Mouse (Mus musculus): Measurements from ENCODE around the gene Il23r. TPM values are rescaled to one million over a fixed set of nuclear protein-coding genes. Genes with fewer than 3 reads are reported as not detected.

Il23r gene
- total RNA-seq, 2 experiments from 2014 or later, result not detected

DNA sequence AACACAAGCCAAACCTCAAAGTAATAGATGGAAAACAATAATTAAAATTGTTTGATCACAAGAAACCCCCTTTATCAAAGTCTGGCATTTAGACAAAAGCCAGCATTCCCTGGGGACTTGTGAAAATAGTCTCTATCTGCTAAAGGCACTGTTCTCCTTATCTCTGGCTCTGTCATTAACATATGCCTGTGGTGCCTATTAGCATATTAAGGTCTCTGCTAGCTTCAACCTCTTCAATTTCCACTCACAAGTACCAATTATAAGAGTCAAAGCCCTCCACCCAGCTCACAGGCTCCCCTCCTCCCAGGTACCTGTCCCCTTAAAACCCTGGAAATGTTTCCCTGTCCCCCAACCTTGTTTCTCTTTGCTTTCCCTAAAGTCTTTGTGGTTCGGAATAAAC is 20.4 kb downstream of the Il23r start:
- intact Hi-C loops (cut with DNase I), result no loop called here
- TF ChIP-seq CTCF (IDR thresholded peaks at IDR 0.05), result no peak

DNA sequence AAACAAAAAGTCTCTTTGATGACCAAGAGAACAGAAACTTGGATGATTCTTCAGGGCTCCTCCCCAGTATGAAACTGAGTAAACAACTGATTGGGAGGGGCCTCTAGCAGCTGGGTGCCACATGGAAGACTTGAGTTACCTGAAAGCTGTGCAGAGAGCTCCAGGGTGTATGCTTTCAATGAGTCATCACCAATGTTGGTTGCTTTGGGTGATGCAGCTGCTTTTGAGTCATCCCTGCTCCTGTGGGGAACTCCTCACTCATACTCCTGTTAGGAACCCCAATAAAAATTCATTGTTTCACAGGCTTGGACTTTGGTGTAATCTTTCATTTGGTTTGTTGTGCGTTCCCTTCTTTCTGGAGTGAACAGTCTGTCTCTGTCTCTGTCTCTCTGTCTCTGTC is 32.2 kb downstream of the Il23r start:
- Histone ChIP-seq H3K4me3 (no peak overlapping the region), H3K27ac (no peak overlapping the region)
- intact Hi-C loops (cut with DNase I), result no loop called here
- no peak for DNase-seq (ENCODE audit: extremely low spot score in 1 of 2, low spot score in 2 of 2)
- no peak for TF ChIP-seq CTCF (IDR thresholded peaks at IDR 0.05)

More for the DNA sequence above, 20.4 kb downstream of the Il23r start:
- Histone ChIP-seq H3K4me3 (no peak overlapping the region), H3K27ac (no peak overlapping the region)
- DNase-seq (ENCODE audit: extremely low spot score in 1 of 2, low spot score in 2 of 2), result no peak

DNA sequence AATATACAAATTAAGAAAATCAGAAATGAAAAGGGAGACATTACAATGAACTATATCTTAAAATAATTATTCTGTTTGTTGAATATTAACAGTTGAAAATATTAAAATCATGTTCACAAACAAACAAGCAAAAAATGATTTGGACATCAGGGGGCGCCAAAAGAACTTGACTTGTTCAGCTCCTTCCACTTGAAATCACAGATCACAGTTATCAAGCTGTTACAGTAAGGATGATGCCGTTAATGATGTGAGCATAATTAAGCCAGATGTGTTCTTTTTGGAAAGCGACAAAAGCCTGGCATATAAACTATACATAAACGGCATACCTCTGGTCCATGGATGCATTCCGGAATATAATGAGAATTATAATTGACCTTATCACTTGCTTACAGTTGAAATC is 40.3 kb downstream of the Il23r start:
- TF ChIP-seq CTCF (IDR thresholded peaks at IDR 0.05), result peak; percentile 56
- H3K4me3 ChIP-seq, result no peak overlapping the region
- H3K27ac ChIP-seq, result no peak overlapping the region
- DNase-seq (ENCODE audit: extremely low spot score in 1 of 2, low spot score in 2 of 2), result peak; percentile 13 to 22
- intact Hi-C loops (cut with DNase I), result loop anchor here (2.0 to 5.0 kb wide), 3 partner anchors 81 to 361 kb away; no protein-coding TSS in a partner anchor

DNA sequence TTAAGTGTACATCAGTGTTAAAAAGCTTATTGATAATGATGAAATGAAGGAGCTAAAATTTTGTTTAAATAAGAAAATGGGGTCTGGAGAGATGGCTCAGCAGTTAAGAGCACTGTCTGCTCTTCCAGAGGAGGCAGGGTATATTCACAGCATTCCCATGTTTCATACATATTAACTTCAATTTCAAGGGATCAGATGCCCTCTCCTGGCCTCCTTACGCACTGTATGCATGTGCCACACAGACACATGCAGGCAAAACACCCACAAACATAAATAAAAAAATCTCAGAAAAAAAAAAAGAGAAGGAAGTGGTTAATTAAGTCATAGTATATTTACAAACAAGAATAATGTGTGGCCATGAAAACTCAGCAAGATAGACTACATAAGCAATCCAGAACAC is 45.8 kb downstream of the Il23r start:
- DNase-seq (ENCODE audit: extremely low spot score in 1 of 2, low spot score in 2 of 2), result no peak
- no peak overlapping the region for H3K4me3 ChIP-seq
- no peak; the same call in 1 of the 2 replicates for TF ChIP-seq CTCF (IDR thresholded peaks at IDR 0.05)
- intact Hi-C loops (cut with DNase I), result no loop called here
- no peak overlapping the region for H3K27ac ChIP-seq

DNA sequence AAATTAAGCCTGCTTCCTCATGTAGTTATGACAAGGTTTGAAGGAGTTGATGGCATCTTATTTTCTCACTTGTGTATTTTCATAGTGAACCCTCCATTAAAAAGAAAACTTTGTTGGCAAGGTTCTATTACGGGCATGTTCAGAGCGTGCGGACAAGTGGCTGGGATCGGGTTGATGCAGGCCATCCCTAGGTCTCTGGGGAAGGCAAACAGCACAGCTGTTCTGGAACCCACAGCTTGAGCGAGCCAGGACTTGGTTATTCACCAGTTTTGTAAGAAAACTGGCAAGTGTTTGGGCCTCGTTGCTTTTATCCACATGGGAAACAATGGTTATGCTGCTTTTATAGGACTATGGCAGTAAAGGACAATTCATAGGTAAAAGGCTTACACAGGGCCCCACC is 48.5 kb downstream of the Il23r start:
- H3K4me3 ChIP-seq, result no peak overlapping the region
- TF ChIP-seq CTCF (IDR thresholded peaks at IDR 0.05), result no peak
- no peak overlapping the region for H3K27ac ChIP-seq
- DNase-seq (ENCODE audit: extremely low spot score in 1 of 2, low spot score in 2 of 2), result no peak
- intact Hi-C loops (cut with DNase I), result no loop called here

DNA sequence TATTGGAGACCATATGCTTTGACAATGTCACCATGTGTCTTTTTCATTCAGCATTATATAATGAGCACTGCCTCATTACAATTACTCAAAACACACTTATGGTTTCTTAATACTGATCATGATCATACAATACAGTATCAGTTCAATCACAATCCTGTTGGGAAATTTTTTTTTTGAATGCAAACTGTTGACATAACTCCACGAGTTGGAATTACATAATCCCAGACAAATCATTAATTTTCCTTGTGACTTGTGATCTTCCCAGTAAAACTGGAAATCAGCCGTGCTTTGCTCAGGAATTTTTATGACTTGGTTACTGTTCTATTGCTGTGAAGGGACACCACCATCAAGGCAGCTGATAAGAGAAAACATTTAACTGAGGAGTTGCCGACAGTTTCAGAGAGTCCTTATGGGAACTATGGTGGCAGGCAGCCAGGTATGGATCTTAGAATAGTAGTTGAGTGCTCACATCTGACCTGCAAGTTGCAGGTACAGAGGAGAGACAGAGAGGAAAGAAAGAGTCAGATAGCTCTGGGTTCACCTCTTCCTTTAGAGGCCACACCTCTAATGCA is 53.8 kb downstream of the Il23r start:
- no peak for TF ChIP-seq CTCF (IDR thresholded peaks at IDR 0.05)
- no peak overlapping the region for H3K4me3 ChIP-seq
- intact Hi-C loops (cut with DNase I), result loop anchor here (2.0 to 5.0 kb wide), 2 partner anchors 241 to 269 kb away; no protein-coding TSS in a partner anchor
- no peak for DNase-seq (ENCODE audit: extremely low spot score in 1 of 2, low spot score in 2 of 2)
- no peak overlapping the region for H3K27ac ChIP-seq

DNA sequence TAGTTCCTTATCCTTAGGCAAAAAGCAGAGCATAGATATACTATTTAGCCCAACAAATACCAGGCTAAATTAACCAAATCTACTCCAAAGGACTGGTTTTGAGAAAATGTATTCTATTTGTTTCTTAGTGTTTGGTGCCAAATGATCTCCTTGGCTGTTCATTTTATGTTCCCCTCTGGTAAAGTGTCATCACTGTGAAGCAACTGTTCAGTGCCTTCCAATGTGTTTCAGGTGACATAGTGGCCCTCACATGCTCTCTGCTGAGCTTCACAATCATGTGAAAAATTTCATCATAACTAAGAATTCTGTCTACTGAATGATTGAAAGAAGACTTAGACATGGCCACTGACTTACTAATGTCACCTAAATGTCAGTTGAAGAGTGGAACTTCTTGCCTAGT is 54.6 kb downstream of the Il23r start:
- Histone ChIP-seq H3K27ac (no peak overlapping the region), H3K4me3 (no peak overlapping the region)
- intact Hi-C loops (cut with DNase I), result loop anchor here (2.0 to 5.0 kb wide), 2 partner anchors 240 to 268 kb away; no protein-coding TSS in a partner anchor
- DNase-seq (ENCODE audit: extremely low spot score in 1 of 2, low spot score in 2 of 2), result no peak
- TF ChIP-seq CTCF (IDR thresholded peaks at IDR 0.05), result no peak

DNA sequence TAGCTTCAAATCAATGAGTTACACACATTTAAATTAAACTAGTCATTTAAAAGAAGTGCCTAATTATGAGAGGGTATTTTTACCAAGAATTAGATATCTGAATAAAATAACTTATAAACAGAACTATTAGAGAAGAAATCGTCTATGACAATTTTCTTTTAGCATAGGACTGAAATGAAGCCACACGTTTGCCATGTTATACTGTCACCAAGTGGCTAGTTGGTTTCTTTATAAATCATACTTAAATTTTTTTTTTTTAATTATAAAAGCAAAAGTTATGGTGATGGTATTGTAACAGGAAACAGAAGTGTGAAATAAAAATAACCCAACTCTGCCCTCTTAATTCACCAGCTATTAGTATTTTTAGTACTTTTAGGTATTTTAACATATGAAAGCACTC is 55.4 kb downstream of the Il23r start:
- DNase-seq (ENCODE audit: extremely low spot score in 1 of 2, low spot score in 2 of 2), result no peak
- peak; percentile 42 for TF ChIP-seq CTCF (IDR thresholded peaks at IDR 0.05)
- H3K27ac ChIP-seq, result no peak overlapping the region
- H3K4me3 ChIP-seq, result no peak overlapping the region
- intact Hi-C loops (cut with DNase I), result loop anchor here (2.0 to 5.0 kb wide), 2 partner anchors 239 to 267 kb away; no protein-coding TSS in a partner anchor

DNA sequence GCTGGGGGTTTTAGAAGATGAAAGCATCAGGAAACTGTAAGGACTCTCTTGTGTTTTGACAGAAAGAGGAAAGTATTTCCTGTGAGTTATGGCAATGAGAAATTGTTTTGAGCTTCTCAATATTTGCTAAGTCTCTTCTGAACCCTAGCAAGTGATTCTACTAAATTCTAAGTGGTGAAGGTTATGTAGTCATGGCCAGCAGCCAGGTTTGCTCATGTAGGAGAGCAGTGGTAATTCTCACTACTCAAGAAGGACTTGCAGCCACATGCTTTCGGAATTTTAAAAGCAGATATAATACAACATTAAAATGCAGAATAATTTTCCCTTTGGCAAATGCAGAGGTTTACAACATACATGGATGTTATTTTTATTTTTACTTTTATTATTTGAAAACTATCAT is 55.9 kb downstream of the Il23r start:
- Histone ChIP-seq H3K4me3 (no peak overlapping the region), H3K27ac (no peak overlapping the region)
- no peak for DNase-seq (ENCODE audit: extremely low spot score in 1 of 2, low spot score in 2 of 2)
- TF ChIP-seq CTCF (IDR thresholded peaks at IDR 0.05), result no peak
- intact Hi-C loops (cut with DNase I), result loop anchor here (2.0 to 5.0 kb wide), 2 partner anchors 238 to 267 kb away; no protein-coding TSS in a partner anchor

DNA sequence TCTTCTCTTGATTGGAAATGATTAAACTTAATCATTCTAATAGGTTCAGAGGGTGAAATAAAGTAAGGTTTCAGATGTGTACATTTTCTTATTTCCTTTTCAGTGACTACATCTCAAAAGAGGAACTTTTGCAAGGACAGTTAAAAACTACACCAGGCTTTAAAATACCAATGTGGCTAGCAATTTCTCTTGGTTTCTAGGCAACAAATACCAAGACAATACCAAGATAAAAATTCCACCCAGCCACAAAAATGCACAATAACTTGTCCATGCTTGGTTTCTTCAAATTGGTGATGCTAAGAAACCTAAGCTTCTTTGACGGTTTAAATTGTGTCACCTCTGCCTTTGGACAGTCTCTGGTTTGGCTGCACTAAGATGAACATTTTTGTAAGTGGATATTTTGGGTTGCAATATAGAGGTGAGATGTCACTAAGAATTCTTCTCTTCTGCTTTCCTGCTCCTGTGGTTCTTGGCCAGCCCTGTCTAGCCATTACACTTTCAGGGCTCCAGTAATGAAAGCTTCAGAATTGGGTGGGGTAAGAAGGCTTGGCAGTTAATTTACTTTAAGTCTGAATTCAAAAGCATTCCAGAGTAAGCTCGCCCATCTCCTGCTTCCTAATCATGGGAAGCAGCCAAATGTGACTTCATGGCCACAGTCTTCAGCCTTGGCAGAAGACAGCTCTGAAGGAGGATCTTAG is 56.8 kb downstream of the Il23r start:
- TF ChIP-seq CTCF (IDR thresholded peaks at IDR 0.05), result no peak
- Histone ChIP-seq H3K4me3 (no peak overlapping the region), H3K27ac (no peak overlapping the region)
- DNase-seq (ENCODE audit: extremely low spot score in 1 of 2, low spot score in 2 of 2), result no peak
- intact Hi-C loops (cut with DNase I), result loop anchor here (5.0 kb wide), 1 partner anchor 238 kb away; no protein-coding TSS in a partner anchor

DNA sequence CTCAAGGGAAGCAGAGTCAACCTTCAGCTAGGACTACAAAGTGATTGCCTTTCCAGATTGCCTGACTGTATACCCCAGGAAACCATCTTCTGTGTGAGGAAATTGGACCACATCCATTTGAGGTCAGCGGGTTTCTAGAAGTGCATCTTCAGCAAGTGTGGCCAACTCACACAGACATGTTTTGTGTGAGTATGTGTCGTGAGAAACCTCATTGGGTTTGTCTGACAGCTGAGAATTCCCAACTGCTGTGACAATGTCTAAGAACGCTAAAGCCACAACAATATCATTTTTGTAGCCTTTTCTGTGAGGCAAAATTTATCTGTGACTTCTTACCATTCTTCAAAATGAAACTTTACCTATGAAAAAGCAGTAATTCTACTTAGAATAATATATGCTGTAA is 59.8 kb downstream of the Il23r start:
- no peak overlapping the region for H3K4me3 ChIP-seq
- no peak for DNase-seq (ENCODE audit: extremely low spot score in 1 of 2, low spot score in 2 of 2)
- no peak overlapping the region for H3K27ac ChIP-seq
- TF ChIP-seq CTCF (IDR thresholded peaks at IDR 0.05), result no peak
- intact Hi-C loops (cut with DNase I), result no loop called here

DNA sequence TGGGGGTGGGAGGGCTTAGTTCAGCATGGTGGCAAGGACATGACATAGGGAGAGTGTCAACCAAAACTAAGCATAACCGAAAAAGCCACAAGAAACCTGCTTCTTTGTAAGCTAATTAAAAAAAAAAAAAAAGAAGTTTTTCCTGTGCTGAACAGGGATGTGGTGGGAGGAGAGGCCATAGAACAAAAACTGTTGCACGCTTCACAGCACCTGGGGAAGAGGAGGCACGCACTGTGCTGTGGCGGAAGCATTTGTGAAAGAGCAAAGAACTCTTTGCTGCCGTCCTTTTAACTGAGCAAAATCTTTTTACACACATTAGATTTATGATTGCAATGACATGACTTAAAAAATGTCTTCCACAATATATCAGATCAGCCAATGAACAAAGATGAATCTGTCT is 69.9 kb downstream of the Il23r start:
- DNase-seq (ENCODE audit: extremely low spot score in 1 of 2, low spot score in 2 of 2), result no peak
- no peak overlapping the region for H3K27ac ChIP-seq
- no peak for TF ChIP-seq CTCF (IDR thresholded peaks at IDR 0.05)
- intact Hi-C loops (cut with DNase I), result no loop called here
- no peak overlapping the region for H3K4me3 ChIP-seq

Measured in left cerebral cortex, adult 2 months (tissue).